Mouse (Mus musculus): ENCODE measurements around the gene Cir1. TPM values are rescaled to one million over a fixed set of nuclear protein-coding genes. Genes with fewer than 3 reads are reported as not detected.

Cir1 gene
- polyA plus RNA-seq, 1 experiment from 2014 or later = 28.5 TPM

DNA sequence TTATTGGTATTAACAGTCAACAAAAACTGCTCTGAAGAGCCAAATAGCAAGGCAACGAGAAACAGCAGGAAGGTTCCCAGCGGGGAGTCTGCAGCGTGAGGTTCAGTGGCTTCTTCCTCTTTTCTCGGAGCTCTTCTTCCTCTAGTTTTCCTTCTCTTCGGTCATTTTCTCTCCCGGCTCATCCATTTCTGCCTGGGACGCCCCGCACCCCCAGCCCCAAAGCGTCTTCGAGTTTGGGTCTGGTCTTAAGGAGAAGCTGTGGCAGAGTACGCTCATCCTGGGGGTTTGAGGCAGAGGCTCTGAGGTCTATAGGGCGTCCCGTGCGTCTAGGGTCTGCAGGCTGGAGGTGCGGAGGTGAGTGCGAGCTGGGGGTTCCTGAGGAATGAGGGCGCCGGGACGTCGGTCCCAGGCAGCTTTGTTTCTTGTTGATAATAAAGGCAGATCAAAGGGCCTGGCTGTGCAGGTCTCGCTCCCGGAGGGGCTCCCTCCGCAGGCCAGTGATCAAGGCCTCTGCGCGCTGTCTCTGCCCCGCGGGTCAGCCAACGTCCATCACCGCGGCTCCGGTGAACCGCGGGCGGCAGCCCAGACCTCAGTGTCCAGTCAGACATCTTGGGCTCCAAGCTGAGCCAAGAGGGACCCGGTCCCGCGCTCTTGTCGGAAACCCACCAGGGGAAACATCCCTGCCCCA is 35.3 kb downstream of the Cir1 start:
- no peak for ATAC-seq (replicated peaks)
- Histone ChIP-seq H3K27ac (replicated peaks) (peak overlapping the region; percentile 85), H3K27me3 (peaks cover 29% of the 10 kb centered on the region; the same call in 1 of the 2 replicates), H3K4me3 (peak overlapping the region; percentile 35), H3K9me3 (no peaks in the 10 kb centered on the region), H3K4me1 (peaks cover 62% of the 10 kb centered on the region), H3K9ac (replicated peaks) (peak overlapping the region; percentile 43), H3K4me2 (replicated peaks) (peak overlapping the region; percentile 37), H3K36me3 (no peaks in the 10 kb centered on the region)
- WGBS = 1% methylated on average over 38 of the region's 38 CpGs

DNA sequence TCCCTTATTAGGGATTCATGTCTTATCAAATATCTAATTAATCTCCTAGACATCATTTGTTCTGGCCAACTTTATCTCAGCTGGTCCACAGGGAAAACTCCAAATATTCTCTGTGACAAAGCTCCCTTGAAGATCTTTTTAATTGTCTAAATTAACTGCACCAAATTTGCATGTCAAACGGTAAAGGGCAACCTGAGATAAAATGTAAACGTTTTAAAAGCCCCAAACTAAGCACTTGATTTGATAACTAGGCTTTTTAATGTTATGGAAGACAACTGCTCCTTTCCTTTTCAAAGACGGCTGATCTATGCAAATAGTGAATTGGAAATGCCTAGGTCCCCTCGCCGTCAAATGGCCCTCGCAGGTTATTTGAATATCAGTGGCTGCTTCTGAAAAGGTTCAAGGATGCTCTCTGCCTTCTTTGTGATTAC is 36.3 kb downstream of the Cir1 start:
- Histone ChIP-seq H3K9me3 (no peaks in the 10 kb centered on the region), H3K4me2 (replicated peaks) (peak overlapping the region; percentile 37; the same call in 1 of the 2 replicates), H3K9ac (replicated peaks) (peak overlapping the region; percentile 16; the same call in 1 of the 2 replicates), H3K4me1 (peaks cover 67% of the 10 kb centered on the region), H3K27me3 (peaks cover 28% of the 10 kb centered on the region), H3K36me3 (no peaks in the 10 kb centered on the region), H3K27ac (replicated peaks) (peak overlapping the region; percentile 85), H3K4me3 (peak overlapping the region; percentile 35)
- WGBS = under 1% methylated on average over 6 of the region's 6 CpGs
- no peak for ATAC-seq (replicated peaks)

DNA sequence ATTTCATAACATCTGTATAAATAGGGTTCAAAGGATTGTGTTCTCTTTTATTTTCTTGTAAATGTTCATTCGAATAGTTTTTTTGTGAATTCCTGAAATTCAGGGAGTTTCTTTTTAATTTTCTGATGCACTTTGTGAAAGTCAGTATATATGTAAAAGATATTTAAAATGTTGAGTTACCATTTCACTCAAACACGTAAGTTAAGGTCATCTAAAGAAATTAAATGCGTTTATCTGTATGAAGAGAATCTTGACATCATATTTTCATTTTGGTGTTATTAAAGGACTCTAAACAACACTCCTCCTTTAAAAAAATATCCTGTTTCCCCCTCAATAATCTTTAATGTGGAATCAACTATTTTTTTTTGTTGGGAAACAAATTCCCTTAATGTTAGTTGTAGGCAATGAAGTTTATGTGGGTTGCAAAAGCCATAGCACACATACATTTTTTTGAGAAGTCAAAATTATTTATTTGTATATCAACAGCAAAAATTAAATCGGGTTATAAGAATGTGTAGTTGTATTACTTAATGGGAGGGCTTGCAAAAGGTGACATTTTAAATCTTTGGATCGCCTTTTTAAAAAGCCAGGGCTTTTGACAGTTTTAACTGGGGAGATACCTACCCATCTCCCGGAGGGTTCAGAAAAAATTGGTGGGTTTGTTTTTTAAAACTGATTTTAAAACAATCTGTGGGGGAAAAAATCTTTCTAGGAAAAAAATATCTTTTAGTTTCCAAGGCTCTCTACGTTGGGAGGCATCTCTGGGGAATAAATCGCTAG is 37.0 kb downstream of the Cir1 start:
- H3K27me3 ChIP-seq = peaks cover 26% of the 10 kb centered on the region

DNA sequence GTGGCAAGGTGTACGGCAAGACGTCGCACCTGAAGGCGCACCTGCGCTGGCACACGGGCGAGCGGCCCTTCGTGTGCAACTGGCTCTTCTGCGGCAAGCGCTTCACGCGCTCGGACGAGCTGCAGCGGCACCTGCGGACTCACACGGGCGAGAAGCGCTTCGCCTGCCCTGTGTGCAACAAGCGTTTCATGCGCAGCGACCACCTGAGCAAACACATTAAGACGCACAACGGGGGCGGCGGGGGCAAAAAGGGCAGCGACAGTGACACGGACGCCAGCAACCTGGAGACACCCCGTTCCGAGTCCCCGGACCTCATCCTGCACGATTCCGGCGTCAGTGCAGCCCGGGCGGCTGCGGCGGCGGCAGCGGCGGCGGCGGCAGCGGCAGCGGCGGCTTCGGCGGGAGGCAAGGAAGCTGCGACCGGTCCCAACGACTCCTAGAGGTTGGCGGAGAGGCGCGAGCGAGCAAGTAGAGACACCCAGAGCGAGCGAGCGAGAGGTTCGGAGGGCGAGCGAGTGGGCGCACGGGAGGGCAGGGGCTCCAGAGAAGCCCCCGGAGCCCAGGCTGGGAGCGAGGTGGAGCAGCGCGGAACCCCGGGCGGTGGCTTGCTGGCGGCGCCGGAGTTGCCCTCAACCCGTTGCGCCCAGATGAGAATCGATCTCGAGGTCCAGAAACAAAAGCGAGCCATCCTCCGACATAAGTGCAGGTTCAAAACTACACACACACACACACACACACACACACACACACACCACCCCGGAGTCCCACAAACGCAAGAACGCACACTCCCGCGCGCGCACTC is 38.2 kb downstream of the Cir1 start:
- Histone ChIP-seq H3K4me2 (replicated peaks) (peak overlapping the region; percentile 46), H3K27me3 (peaks cover 23% of the 10 kb centered on the region), H3K4me3 (peak overlapping the region; percentile 51), H3K9ac (replicated peaks) (peak overlapping the region; percentile 51), H3K36me3 (no peaks in the 10 kb centered on the region), H3K27ac (replicated peaks) (peak overlapping the region; percentile 85), H3K9me3 (no peaks in the 10 kb centered on the region), H3K4me1 (peaks cover 62% of the 10 kb centered on the region)
- under 1% methylated on average over 88 of the region's 88 CpGs for WGBS
- ATAC-seq (replicated peaks) = no peak

More for the DNA sequence above, 37.0 kb downstream of the Cir1 start:
- Histone ChIP-seq H3K36me3 (no peaks in the 10 kb centered on the region), H3K4me2 (replicated peaks) (0 out of 2 replicates have a peak overlapping the region, but pooled peaks have one; percentile 37), H3K9ac (replicated peaks) (no peak overlapping the region), H3K9me3 (no peaks in the 10 kb centered on the region), H3K4me1 (peaks cover 65% of the 10 kb centered on the region), H3K4me3 (peak overlapping the region; percentile 51), H3K27ac (replicated peaks) (peak overlapping the region; percentile 85)
- ATAC-seq (replicated peaks) = no peak
- WGBS = 9% methylated on average over 8 of the region's 8 CpGs

DNA sequence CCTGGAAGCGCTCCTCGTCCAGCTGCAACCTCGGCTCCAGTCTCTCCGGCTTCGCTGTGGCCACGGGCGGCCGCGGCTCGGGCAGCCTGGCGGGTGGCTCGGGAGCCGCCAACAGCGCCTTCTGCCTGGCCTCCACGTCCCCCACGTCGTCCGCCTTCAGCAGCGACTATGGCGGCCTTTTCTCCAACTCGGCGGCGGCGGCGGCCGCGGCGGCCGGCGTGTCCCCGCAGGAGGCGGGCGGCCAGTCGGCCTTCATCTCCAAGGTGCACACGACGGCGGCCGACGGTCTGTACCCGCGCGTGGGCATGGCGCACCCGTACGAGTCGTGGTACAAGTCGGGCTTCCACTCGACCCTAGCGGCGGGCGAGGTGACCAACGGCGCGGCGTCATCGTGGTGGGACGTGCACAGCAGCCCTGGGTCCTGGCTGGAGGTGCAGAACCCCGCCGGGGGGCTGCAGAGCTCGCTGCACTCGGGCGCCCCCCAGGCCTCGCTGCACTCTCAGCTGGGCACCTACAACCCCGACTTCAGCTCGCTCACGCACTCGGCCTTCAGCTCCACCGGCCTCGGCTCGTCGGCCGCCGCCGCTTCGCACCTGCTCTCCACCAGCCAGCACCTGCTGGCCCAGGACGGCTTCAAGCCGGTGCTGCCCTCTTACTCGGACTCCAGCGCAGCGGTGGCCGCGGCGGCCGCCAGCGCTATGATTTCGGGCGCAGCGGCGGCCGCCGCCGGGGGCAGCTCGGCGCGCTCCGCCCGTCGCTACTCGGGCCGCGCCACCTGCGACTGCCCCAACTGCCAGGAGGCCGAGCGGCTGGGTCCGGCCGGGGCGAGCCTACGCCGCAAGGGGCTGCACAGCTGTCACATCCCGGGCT is 39.0 kb downstream of the Cir1 start:
- Histone ChIP-seq H3K4me2 (replicated peaks) (peak overlapping the region; percentile 46), H3K4me3 (peak overlapping the region; percentile 51), H3K27ac (replicated peaks) (peak overlapping the region; percentile 85), H3K9me3 (no peaks in the 10 kb centered on the region), H3K27me3 (peaks cover 27% of the 10 kb centered on the region), H3K36me3 (no peaks in the 10 kb centered on the region), H3K9ac (replicated peaks) (peak overlapping the region; percentile 51), H3K4me1 (peaks cover 55% of the 10 kb centered on the region)
- under 1% methylated on average over 104 of the region's 110 CpGs for WGBS
- 0 out of 2 replicates have a peak, but pooled peaks have one; percentile 11 for ATAC-seq (replicated peaks)

DNA sequence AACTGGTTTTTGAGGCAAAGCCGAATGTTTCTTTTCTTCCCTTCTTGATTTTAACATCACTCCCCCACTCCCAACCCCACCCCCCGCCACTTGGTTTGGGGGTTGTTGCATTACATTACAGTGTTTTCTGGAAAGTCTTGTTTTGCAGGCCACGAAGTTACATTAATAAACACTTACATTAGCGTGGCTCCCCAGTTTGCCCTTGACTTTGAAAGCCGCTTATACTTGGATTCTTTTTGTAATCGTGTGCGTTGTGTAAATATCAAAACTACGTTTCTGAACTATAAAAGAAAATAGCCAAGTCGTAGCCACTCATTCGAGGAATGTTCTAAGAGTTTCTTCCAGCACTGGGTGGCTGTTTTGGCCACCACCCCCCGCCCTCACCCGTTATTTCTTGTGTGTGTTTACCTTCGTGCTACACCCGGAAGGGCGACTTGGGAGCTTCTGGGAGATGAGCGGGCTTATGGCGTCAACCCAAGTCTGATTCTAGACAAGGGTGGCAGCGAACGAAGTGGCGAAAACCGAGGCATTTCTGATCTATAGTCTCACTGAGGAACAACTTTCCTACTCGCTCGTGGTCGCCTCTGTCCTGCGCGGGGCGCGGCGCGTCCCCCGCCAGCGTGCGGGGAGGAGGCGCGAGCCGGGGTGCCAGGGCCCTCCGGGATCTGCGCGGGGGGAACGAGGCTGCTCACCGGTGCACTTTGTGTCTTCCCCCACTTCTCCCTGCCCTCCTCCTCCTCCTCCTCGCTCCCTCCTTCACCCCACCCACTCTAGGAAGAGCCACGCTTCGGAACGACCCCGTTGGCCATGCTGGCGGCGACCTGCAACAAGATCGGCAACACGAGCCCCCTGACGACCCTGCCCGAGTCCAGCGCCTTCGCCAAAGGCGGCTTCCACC is 39.9 kb downstream of the Cir1 start:
- peaks cover 57% of the 10 kb centered on the region for H3K4me1 ChIP-seq
- ATAC-seq (replicated peaks) = no peak

DNA sequence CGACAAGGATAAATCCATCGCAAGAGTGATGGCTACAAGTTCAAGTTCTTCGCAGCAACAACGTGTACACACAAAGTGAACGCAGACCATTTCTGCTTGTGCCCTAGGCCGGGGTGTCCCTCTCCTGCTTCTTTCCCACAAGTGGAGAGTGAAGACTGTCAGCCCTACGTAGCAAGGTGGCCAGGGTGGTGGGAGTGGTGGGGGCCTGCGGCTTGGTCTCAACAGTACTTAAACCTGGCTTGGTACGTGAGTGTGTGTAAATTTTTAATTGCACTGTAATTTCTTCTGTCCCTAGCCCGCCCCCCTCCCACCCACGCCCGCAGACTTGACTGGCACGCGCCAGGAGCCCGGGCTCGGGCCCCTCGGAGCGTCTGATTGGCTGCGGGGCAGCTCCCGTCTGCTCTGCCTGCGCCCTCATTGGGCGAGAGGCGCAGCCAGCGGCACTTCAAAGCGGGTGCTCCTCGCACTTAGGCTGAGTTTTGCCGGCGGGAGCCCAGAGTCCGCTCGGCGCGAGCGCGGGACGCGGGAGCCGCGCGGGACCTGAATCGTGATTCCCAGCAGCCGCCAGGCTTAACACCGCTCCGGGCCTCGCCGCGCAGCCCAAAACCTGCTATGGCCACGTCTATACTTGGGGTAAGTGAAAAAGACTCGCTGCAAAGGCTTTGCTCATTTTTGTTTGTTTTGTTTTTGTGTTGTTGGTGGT is 40.9 kb downstream of the Cir1 start, which contains the start of gene Sp9:
TSS of gene Sp9 (plus strand) at position 467 of the 703 bp plus-strand sequence.
- peak within 1 kb of the TSS; percentile 46 for H3K4me2 ChIP-seq (replicated peaks)
- H3K9me3 ChIP-seq = no peaks in the 10 kb centered on the region
- H3K27me3 ChIP-seq = peaks cover 28% of the 10 kb centered on the region
- H3K27ac ChIP-seq (replicated peaks) = peak within 1 kb of the TSS; percentile 85
- no peaks in the 10 kb centered on the region for H3K36me3 ChIP-seq
- H3K4me3 ChIP-seq = peak within 1 kb of the TSS; percentile 51
- WGBS = under 1% methylated on average over 48 of the region's 48 CpGs
- peak within 1 kb of the TSS; percentile 51 for H3K9ac ChIP-seq (replicated peaks)
- H3K4me1 ChIP-seq = peaks cover 51% of the 10 kb centered on the region
- ATAC-seq (replicated peaks) = peak; percentile 95

More for the DNA sequence above, 39.9 kb downstream of the Cir1 start:
- peak overlapping the region; percentile 51 for H3K9ac ChIP-seq (replicated peaks)
- no peaks in the 10 kb centered on the region for H3K9me3 ChIP-seq
- H3K36me3 ChIP-seq = no peaks in the 10 kb centered on the region
- H3K4me2 ChIP-seq (replicated peaks) = peak overlapping the region; percentile 46
- H3K4me3 ChIP-seq = peak overlapping the region; percentile 51
- H3K27ac ChIP-seq (replicated peaks) = peak overlapping the region; percentile 85
- peaks cover 28% of the 10 kb centered on the region for H3K27me3 ChIP-seq
- under 1% methylated on average over 55 of the region's 55 CpGs for WGBS

DNA sequence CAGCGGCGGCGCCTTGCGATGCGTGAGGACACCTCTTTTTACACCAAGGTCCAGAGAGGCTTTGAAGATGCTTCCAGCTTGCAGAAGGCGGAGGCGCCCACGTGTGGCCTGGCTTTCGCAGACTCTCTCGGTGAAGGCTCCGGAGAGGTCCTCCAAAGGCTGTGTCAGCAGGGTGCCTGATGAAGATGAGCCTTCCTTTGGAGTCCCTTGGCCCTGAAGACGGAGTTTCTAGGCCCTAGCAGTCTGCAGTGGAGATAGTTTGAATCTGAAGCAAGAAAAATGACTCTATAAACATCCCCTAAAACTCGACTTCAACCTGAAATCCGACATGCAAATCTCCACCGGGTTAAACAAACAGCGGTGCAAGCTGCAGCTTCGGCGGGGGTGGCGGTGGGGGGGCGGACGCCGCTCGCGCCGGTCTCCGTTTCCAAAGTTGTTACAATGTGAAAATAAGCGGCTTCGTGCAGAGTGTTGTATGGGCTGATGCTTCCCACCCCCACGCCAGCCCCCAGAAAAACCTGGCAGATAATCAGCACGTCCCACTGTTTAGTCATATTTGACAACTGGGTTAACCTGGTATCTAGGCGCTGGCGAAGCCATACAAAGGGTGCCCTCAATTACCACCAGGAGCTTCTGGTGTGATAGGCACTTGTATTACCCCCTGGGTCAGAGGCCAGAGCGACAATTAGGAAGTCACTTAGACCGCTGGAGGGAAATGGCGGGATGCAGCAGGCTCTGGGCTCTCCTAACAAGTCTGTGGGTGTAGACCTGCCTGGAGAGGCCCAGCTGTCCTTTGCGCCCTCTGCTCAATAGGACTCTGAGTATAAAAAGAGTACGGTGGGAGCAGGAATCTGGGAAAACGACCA is 41.7 kb downstream of the Cir1 start:
- WGBS = under 1% methylated on average over 38 of the region's 38 CpGs
- Histone ChIP-seq H3K27me3 (peaks cover 35% of the 10 kb centered on the region), H3K9me3 (no peaks in the 10 kb centered on the region), H3K36me3 (no peaks in the 10 kb centered on the region), H3K4me2 (replicated peaks) (peak overlapping the region; percentile 46), H3K4me3 (peak overlapping the region; percentile 51), H3K9ac (replicated peaks) (no peak overlapping the region), H3K4me1 (peaks cover 54% of the 10 kb centered on the region), H3K27ac (replicated peaks) (peak overlapping the region; percentile 85)
- ATAC-seq (replicated peaks) = no peak

DNA sequence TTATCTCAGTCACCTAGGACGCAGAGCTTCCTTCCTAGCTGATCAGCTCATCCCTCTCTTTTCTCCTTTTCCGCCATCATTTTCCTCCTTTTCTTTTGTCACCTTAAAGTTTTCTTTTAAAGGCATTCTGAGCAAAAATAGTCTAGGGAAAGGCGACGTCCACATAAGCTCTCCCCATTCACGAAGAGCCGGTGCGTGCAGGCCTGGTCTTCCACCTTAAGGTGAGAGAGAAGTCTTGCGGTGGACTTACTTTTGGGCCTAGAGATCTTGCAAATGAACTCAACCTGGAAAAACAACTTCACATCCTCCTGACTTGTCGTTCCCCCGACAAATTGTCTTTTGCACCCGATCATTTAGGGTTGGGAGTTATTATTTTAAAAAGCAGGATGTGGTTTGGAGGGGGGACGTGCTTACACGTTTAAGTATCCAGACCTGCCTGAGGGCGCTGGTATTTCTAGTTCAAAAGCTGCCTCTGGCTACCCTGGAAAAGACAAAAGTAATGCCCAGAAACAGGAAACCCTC is 42.4 kb downstream of the Cir1 start:
- peaks cover 40% of the 10 kb centered on the region for H3K27me3 ChIP-seq
- no peaks in the 10 kb centered on the region for H3K36me3 ChIP-seq
- no peak for ATAC-seq (replicated peaks)
- H3K4me3 ChIP-seq = peak overlapping the region; percentile 51
- WGBS = 3% methylated on average over 14 of the region's 14 CpGs
- H3K4me1 ChIP-seq = peaks cover 54% of the 10 kb centered on the region
- H3K27ac ChIP-seq (replicated peaks) = peak overlapping the region; percentile 85
- H3K4me2 ChIP-seq (replicated peaks) = peak overlapping the region; percentile 46
- H3K9ac ChIP-seq (replicated peaks) = no peak overlapping the region
- no peaks in the 10 kb centered on the region for H3K9me3 ChIP-seq

All from forebrain, embryonic 15.5 days (tissue).